Mouse (Mus musculus): Measurements from ENCODE around the gene Mon1b. TPM values are rescaled to one million over a fixed set of nuclear protein-coding genes. Genes with fewer than 3 reads are reported as not detected.

Mon1b gene
- polyA plus RNA-seq, 1 experiment = 8.9 TPM

GRCm38 (mm10) chr8:113672599-113673255 is 37.3 kb downstream of the Mon1b start:
- DNase-seq (ENCODE audit: extremely low spot score in 1 of 2, low spot score in 1 of 2) = no peak

GRCm38 (mm10) chr8:113673300-113673699 is 37.9 kb downstream of the Mon1b start:
- DNase-seq (ENCODE audit: extremely low spot score in 1 of 2, low spot score in 1 of 2) = no peak

DNA sequence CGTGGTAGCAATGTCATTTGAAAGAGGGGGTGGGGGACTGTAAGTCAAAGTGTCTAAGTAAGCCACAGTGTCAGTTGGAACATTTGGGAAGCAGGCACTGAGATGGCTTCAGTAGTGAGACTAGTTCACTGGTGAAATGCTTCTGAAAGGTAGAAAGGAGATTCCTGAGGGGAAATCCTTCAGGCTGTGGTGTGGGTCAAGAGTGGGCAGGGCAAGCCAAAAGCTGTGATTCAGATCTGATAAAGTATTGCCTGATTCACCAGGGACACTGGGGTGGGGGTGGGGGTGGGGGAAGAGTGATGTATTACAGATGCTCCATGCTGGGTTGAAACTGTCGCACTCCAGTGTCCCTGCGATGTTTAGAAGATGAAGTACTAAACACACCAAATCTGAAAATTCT is 39.2 kb downstream of the Mon1b start:
- DNase-seq (ENCODE audit: extremely low spot score in 1 of 2, low spot score in 1 of 2) = no peak

GRCm38 (mm10) chr8:113675281-113675680 is 39.9 kb downstream of the Mon1b start:
- no peak for DNase-seq (ENCODE audit: extremely low spot score in 1 of 2, low spot score in 1 of 2)

GRCm38 (mm10) chr8:113676811-113677210 is 41.4 kb downstream of the Mon1b start:
- DNase-seq (ENCODE audit: extremely low spot score in 1 of 2, low spot score in 1 of 2) = no peak

DNA sequence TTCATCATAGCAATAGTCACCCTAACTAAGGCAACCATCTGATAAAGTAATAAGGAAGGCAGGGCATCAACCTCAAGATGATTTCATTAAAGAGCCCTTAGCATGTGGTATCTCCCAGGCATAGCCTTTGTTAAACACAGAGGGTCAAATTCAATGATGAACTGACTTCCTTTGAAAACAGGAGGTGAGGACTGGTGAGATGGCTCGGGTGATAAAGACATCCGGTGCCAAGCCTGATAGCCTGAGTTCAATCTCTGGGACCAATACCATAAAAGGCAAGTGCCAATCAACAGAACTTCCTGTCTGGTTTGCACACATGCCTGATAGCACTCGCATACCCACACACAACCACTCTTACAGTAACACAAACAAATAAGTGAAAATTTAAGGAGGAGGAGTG is 44.0 kb downstream of the Mon1b start:
- DNase-seq (ENCODE audit: extremely low spot score in 1 of 2, low spot score in 1 of 2) = no peak

DNA sequence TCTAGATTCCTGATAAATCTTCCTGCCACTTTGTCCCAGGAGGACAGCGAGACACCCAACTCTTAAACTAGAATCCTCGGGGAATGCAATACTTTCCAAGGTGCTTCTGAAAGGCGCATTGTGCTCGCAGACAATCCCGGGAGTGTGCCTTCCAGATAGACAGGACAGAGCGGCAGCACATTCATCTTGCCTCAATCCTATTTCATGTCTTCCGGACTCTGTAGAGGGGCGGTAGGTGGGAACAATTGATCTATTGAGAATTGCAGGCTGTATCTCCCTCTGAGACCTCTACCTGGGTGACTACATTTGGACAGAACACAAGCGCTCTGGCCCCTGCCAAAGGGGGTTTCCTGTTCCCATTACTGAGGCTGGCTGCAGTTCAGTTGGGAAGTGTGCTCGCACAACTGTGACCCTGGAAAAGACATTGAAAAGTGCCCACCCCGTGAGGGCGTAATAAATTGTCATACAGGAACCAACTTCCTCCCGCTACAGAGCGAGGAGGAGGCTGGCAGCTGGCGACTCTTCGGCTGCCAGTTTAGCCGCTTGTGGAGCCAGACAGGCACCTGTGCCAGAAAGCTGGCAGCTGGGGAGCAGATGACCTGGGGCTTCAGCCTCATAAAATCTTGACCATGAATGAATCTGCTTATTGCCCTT is 52.6 kb downstream of the Mon1b start:
- no peak for DNase-seq (ENCODE audit: extremely low spot score in 1 of 2, low spot score in 1 of 2)

DNA sequence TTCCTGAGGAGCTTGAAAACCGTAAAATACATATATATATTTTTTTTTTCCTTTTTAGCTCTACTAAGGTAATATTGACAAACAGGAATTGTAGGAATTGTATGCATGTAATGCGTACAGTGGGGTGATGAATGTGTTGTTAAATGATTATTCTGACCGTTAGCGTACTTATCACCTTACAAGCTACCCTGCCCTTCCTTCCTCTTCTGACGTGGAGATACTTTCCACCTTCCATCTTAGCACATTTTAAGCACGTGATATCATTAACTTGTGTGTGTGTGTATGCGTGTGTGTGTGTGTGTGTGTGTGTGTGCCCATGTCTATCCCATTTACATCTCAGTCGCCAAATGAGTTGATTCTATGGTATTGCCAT is 53.1 kb downstream of the Mon1b start:
- no peak for DNase-seq (ENCODE audit: extremely low spot score in 1 of 2, low spot score in 1 of 2)

DNA sequence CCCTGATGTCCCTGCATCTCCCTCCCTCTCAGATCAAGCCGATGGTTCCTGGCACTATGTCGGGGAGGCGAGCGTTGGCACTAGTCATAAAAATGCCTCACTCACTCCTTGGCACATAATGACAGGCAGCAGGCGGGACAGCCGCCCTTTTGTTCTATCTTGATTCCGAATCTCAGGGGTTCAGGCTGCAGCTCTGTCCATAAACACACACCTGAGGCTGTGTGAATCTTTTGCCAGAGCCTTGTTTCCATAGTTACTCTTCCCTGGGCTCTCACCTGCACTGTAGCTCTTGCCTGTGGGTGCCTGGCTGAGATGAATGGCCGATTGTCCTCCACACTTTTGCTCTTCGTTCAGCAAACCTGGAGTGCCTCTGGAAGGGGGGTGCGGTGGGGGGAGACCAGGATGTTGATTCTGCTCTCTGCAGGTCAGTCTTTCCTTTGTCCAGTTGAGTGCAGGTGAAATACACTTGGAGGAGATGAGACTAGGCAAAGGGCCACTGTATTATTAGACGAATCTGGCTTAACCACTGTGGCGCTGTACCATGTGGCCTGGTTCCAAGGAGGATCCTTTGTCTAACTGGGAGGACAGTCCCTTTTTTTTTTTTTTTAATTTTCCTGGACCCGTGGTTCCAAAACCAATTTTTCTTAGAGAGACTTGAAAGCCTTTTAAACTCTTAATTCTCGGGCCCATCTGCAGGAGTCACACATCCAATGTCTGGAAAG is 56.4 kb downstream of the Mon1b start:
- DNase-seq (ENCODE audit: extremely low spot score in 1 of 2, low spot score in 1 of 2) = no peak

Other genes starting within 250 kb of the Mon1b start
- 0.70 and 0.82 TPM in 2 replicates for gene Syce1l, start 7.6 kb downstream of the Mon1b start, polyA plus RNA-seq (2012; rRNA removed)
- gene Adamts18, start 213.2 kb downstream of the Mon1b start, polyA plus RNA-seq (2012; rRNA removed) = 1.3 and 1.7 TPM in 2 replicates